In the genomic region with DNA sequence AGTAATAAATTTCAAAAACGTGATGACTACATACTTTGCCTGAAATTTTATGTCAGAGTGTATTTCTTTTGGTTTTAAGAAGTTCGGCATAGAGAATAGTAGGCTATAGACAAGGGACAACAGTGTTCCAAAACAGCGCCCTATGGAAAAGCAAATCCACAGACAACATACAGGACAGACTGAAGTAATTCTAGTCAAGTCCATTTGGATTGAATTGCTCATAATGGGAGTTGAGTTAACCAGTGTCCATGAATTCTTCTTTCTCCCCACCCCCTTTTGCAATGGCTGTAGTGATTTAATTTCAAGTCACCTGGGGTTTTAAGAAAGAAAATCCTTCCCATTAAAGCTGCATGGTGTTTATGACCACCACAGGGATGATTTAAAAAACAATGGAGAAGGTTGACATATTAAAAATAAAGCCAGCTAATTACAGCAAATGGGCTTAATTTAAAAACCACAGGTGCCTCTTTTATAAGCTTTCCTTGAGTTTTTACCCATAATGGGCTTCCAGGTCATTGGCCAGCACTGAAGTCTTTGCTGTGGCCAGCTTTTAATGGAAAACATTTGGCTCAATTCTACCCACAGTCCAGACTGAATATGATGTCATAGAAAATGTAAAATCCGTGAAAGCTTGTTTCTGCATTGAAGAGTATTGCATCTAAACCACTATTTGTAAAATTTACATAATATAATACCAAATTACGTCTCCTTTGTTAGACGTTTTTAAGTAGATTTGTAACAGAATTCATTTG, we compare ENCODE assay signal across 19 mouse cellular contexts.
"Had no signal": no experiment of that assay in that cellular context is flagged by ENCODE, and none has a peak within 500 bp of the region (broad histone marks: within the 10 kb centered on the region; RNA-seq: fewer than 3 reads in every experiment).

No protein-coding gene starts in this region.

- H3K36me3 ChIP-seq: liver, embryonic 12.5 days; liver, embryonic 15.5 days; lung, embryonic 15.5 days; midbrain, embryonic 10.5 days had no signal

- DNase-seq: kidney, adult 18-20 months; kidney, postnatal 25 days; layer of hippocampus, adult 9-11 months; liver; lung, adult 18-20 months; lung, postnatal 10 days; lung, postnatal 36 days; midbrain, embryonic 14.5 days; thymus, adult 2 months; thymus, postnatal 14 days; thymus, postnatal 4 days had no signal

- H3K27me3 ChIP-seq: liver, embryonic 12.5 days; liver, embryonic 15.5 days; lung, embryonic 15.5 days; megakaryocyte, embryonic 14.5 days had no signal

- H3K4me2 ChIP-seq: liver, embryonic 12.5 days; liver, embryonic 15.5 days; lung, embryonic 15.5 days had no signal

- H3K4me1 ChIP-seq: liver, embryonic 12.5 days; liver, embryonic 15.5 days; lung, embryonic 15.5 days; megakaryocyte, embryonic 14.5 days; midbrain, embryonic 10.5 days had no signal

- ATAC-seq: liver, embryonic 12.5 days had no signal

- H3K4me3 ChIP-seq: layer of hippocampus, adult 2 months; liver, embryonic 12.5 days; liver, embryonic 15.5 days; lung, embryonic 15.5 days; megakaryocyte, embryonic 14.5 days; midbrain, embryonic 10.5 days had no signal

- H3K27ac ChIP-seq: kidney, postnatal 0 days; layer of hippocampus, adult 2 months; liver, embryonic 12.5 days; liver, embryonic 15.5 days; lung, embryonic 15.5 days; midbrain, embryonic 10.5 days; stomach, postnatal 0 days had no signal

- H3K9me3 ChIP-seq: liver, embryonic 12.5 days; liver, embryonic 15.5 days; lung, embryonic 15.5 days; megakaryocyte, embryonic 14.5 days; midbrain, embryonic 10.5 days had no signal

- H3K9ac ChIP-seq: liver, embryonic 12.5 days; liver, embryonic 15.5 days; lung, embryonic 15.5 days had no signal
